Mouse (Mus musculus): ENCODE data around the gene Btc. TPM values are rescaled to one million over a fixed set of nuclear protein-coding genes. Genes with fewer than 3 reads are reported as not detected.
A peak's percentile ranks its signal among the peaks of the same experiment; 100 is the strongest.

The Btc gene
- total and polyA plus RNA-seq, 3 experiments: 0.09 to 0.12 TPM; not detected in 1

DNA sequence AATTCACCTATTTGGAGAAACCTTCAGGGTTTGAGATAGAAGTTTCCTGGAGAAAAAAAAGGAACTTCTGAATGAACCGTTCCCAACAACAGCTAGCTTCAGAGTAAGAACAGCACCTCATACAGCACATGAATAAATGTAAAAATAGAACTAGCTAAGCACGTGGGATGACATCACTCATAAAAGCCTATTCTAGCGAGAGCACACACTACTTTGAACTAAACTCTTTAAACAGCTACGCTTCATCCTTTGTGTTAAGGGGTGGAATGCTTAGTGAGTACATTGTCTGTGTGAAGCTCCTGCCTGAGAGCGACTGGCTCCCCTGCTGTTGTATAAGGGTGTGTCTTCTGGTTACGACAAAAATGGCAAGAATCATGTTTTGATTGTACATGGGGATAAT is 33.8 kb upstream of the Btc start:
- in situ Hi-C loops (cut with MboI; ENCODE audit: low pct_ligation_motif_present, low pct_unique_long_range_greater_than_20kb, low sequenced_read_pairs) (no loop called here), dilution Hi-C loops (cut with MboI; ENCODE audit: extremely low pct_ligation_motif_present, extremely low pct_unique_long_range_greater_than_20kb, low sequenced_read_pairs) (no loop called here)
- Histone ChIP-seq H3K79me2 (replicated peaks; ENCODE audit: control insufficient read depth, extremely low read depth, insufficient read depth, poor library complexity, severe bottlenecking) (no peaks in the 10 kb centered on the region), H3K27me3 (replicated peaks) (no peaks in the 10 kb centered on the region), H3K4me1 (ENCODE audit: control insufficient read depth in 1 of 2, insufficient read depth in 2 of 2) (peaks cover 0 to 4% of the 10 kb centered on the region in 2 experiments; a peak in 2 of 4 replicates), H3K9ac (ENCODE audit: insufficient read depth, low read depth) (no peak overlapping the region), H3K4me3 (replicated peaks in 1 of 3; ENCODE audit: low read depth in 2 of 3, low read length in 2 of 3, poor library complexity in 1 of 3) (no peak overlapping the region), H3K36me3 (replicated peaks in 1 of 2; ENCODE audit: control insufficient read depth in 1 of 2, insufficient read depth in 1 of 2, low read length in 1 of 2) (no peaks in the 10 kb centered on the region), H3K27ac (ENCODE audit: insufficient read depth, low read depth) (no peak overlapping the region), H3K9me3 (replicated peaks; ENCODE audit: low read length) (no peaks in the 10 kb centered on the region), H3K4me2 (ENCODE audit: insufficient read depth, low read depth, poor library complexity, severe bottlenecking) (peak overlapping the region; percentile 25; the same call in 1 of the 2 replicates)
- peak; percentile 1 for DNase-seq (ENCODE audit: extremely low read depth)
- TF ChIP-seq MAX (IDR thresholded peaks at IDR 0.05; ENCODE audit: low read length) (0 out of 2 replicates have a peak, but pooled peaks have one; percentile 20), BHLHE40 (IDR thresholded peaks at IDR 0.05; ENCODE audit: low read depth, low read length) (peak; percentile 65), CHD1 (IDR thresholded peaks at IDR 0.05; ENCODE audit: low read depth, low read length) (no peak), JUN (IDR thresholded peaks at IDR 0.05; ENCODE audit: insufficient read depth, low read depth, low read length) (no peak), MXI1 (IDR thresholded peaks at IDR 0.05; ENCODE audit: low read depth, low read length) (no peak), ETS1 (conservative IDR thresholded peaks at IDR 0.05; ENCODE audit: low read depth, low read length) (no peak), ZMIZ1 (IDR thresholded peaks at IDR 0.05; ENCODE audit: low read depth, low read length) (no peak), ZNF384 (IDR thresholded peaks at IDR 0.05; ENCODE audit: low read depth, low read length) (no peak), TCF12 (IDR thresholded peaks at IDR 0.05; ENCODE audit: low read depth, low read length) (no peak)

DNA sequence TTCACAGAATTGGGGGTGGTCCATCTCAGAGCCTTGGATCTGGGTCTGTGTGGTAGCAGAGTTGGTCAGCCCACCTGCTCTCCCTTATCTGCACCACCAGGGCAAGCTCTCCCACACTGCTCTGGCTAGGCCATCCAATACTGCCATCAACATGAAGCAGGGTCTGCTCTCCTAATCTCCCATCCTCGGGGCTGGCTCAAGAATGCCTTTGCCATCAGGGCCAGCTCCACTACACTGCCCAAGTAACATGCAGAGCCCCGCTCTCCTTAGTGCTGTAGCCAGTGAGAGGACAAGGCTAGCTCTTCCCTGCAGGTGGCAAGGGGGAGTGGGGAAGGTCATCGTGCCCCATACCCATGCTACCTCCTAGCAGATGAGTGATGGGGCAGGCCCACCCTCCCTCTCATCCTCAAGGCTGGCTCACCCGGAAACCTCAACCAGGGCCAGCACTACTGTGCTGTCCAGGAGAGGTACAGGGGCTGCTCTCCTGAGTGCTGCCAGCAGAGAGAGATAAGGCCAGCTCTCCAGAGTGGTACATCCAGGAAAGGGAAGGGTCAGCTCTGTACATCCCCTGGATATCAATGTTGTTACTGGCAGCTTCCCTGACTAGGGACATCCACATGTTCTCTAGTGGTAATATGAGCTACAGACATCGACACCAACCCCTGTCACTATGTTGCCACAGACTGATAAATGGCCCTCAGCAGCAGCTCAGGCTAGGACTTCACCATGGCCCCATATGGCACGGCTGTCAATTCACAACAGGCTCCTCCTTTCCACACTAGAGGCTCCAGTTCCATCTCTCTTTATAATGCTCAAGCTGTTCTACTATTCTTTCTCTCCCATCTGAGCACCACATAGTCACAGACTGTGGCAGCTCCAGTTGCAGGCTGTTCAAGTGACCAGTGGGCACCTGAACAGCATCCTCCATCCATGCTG is 32.2 kb upstream of the Btc start:
- Histone ChIP-seq H3K79me2 (replicated peaks; ENCODE audit: control insufficient read depth, extremely low read depth, insufficient read depth, poor library complexity, severe bottlenecking) (no peaks in the 10 kb centered on the region), H3K27ac (ENCODE audit: insufficient read depth, low read depth) (no peak overlapping the region), H3K27me3 (replicated peaks) (no peaks in the 10 kb centered on the region), H3K9me3 (replicated peaks; ENCODE audit: low read length) (no peaks in the 10 kb centered on the region), H3K4me2 (ENCODE audit: insufficient read depth, low read depth, poor library complexity, severe bottlenecking) (no peak overlapping the region), H3K36me3 (replicated peaks in 1 of 2; ENCODE audit: control insufficient read depth in 1 of 2, insufficient read depth in 1 of 2, low read length in 1 of 2) (no peaks in the 10 kb centered on the region), H3K9ac (ENCODE audit: insufficient read depth, low read depth) (no peak overlapping the region), H3K4me3 (replicated peaks in 1 of 3; ENCODE audit: low read depth in 2 of 3, low read length in 2 of 3, poor library complexity in 1 of 3) (no peak overlapping the region), H3K4me1 (ENCODE audit: control insufficient read depth in 1 of 2, insufficient read depth in 2 of 2) (peaks cover 0 to 4% of the 10 kb centered on the region in 2 experiments; a peak in 2 of 4 replicates)
- dilution Hi-C loops (cut with MboI; ENCODE audit: extremely low pct_ligation_motif_present, extremely low pct_unique_long_range_greater_than_20kb, low sequenced_read_pairs): no loop called here
- in situ Hi-C loops (cut with MboI; ENCODE audit: low pct_ligation_motif_present, low pct_unique_long_range_greater_than_20kb, low sequenced_read_pairs): no loop called here
- no peak for TF ChIP-seq SIN3A (IDR thresholded peaks at IDR 0.05; ENCODE audit: low read length)
- DNase-seq (ENCODE audit: extremely low read depth): no peak

DNA sequence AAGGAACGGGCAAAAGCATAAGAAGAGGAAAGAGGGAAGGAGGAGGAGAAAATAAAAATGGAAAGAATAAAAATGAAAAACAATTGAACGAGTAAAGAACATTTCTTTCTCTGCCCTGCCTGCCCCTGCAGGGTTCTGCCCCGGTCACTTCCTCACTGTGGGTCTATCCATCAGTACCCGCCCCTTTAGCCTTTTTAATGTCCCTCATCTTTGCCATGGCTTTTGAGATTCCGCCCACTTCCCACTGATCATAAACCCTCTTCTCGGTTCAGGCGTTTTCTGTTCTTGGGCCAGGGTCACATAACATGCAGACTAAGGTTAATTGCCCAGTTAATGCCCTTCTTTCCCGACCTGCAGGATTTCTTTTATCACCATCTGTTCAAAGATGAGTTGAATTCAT is 25.8 kb upstream of the Btc start:
- in situ Hi-C loops (cut with MboI; ENCODE audit: low pct_ligation_motif_present, low pct_unique_long_range_greater_than_20kb, low sequenced_read_pairs): no loop called here
- H3K4me1 ChIP-seq (ENCODE audit: control insufficient read depth in 1 of 2, insufficient read depth in 2 of 2): no peaks in the 10 kb centered on the region
- peak overlapping the region; percentile 74 for H3K4me2 ChIP-seq (ENCODE audit: insufficient read depth, low read depth, poor library complexity, severe bottlenecking)
- no peaks in the 10 kb centered on the region for H3K79me2 ChIP-seq (replicated peaks; ENCODE audit: control insufficient read depth, extremely low read depth, insufficient read depth, poor library complexity, severe bottlenecking)
- TF ChIP-seq ZC3H11A (IDR thresholded peaks at IDR 0.05; ENCODE audit: low read depth, low read length) (no peak), SIN3A (IDR thresholded peaks at IDR 0.05; ENCODE audit: low read length) (no peak), ETS1 (conservative IDR thresholded peaks at IDR 0.05; ENCODE audit: low read depth, low read length) (no peak)
- no peak for DNase-seq (ENCODE audit: extremely low read depth)
- H3K9me3 ChIP-seq (replicated peaks; ENCODE audit: low read length): no peaks in the 10 kb centered on the region
- no peak overlapping the region for H3K4me3 ChIP-seq (replicated peaks in 1 of 3; ENCODE audit: low read depth in 2 of 3, low read length in 2 of 3, poor library complexity in 1 of 3)
- no peak overlapping the region for H3K9ac ChIP-seq (ENCODE audit: insufficient read depth, low read depth)
- no peak overlapping the region for H3K27ac ChIP-seq (ENCODE audit: insufficient read depth, low read depth)
- no peaks in the 10 kb centered on the region for H3K36me3 ChIP-seq (replicated peaks in 1 of 2; ENCODE audit: control insufficient read depth in 1 of 2, insufficient read depth in 1 of 2, low read length in 1 of 2)
- H3K27me3 ChIP-seq (replicated peaks): no peaks in the 10 kb centered on the region
- dilution Hi-C loops (cut with MboI; ENCODE audit: extremely low pct_ligation_motif_present, extremely low pct_unique_long_range_greater_than_20kb, low sequenced_read_pairs): no loop called here
